Mouse (Mus musculus): Measurements from ENCODE around the gene Cbx2. TPM values are rescaled to one million over a fixed set of nuclear protein-coding genes. Genes with fewer than 3 reads are reported as not detected.

The Cbx2 gene
- polyA plus RNA-seq, 1 experiment from 2014 or later, result 121 TPM

GRCm38 (mm10) chr11:118987999-118988398 is 34.8 kb upstream of the Cbx2 start, which contains the start of gene Enpp7:
Enpp7 (plus strand) TSS chr11:118988188.
- Histone ChIP-seq H3K4me2 (ENCODE audit: low read depth, severe bottlenecking) (no peak within 1 kb of the TSS), H3K9ac (ENCODE audit: low read length) (no peak within 1 kb of the TSS), H3K9me3 (ENCODE audit: control insufficient read depth, low read length) (no peaks in the 10 kb centered on the region), H3K4me3 (ENCODE audit: low read depth, low read length) (no peak within 1 kb of the TSS), H3K27ac (replicated peaks; ENCODE audit: low read depth, low read length) (no peak within 1 kb of the TSS), H3K36me3 (ENCODE audit: control insufficient read depth, insufficient read depth, low read length) (no peaks in the 10 kb centered on the region), H3K27me3 (ENCODE audit: control insufficient read depth, insufficient read depth, low read length) (no peaks in the 10 kb centered on the region), H3K4me1 (ENCODE audit: control insufficient read depth, insufficient read depth, low read length) (no peaks in the 10 kb centered on the region)
- ATAC-seq (ENCODE audit: insufficient number of reproducible peaks, low FRiP score, low TSS enrichment, low read depth) (no peak), DNase-seq (ENCODE audit: low spot score) (no peak)
- 88% methylated on average over 10 of the region's 10 CpGs for WGBS

GRCm38 (mm10) chr11:118992781-118993180 is 30.0 kb upstream of the Cbx2 start:
- Histone ChIP-seq H3K27me3 (ENCODE audit: control insufficient read depth, insufficient read depth, low read length) (no peaks in the 10 kb centered on the region), H3K4me2 (ENCODE audit: low read depth, severe bottlenecking) (no peak overlapping the region), H3K9me3 (ENCODE audit: control insufficient read depth, low read length) (no peaks in the 10 kb centered on the region), H3K9ac (ENCODE audit: low read length) (no peak overlapping the region), H3K4me3 (ENCODE audit: low read depth, low read length) (no peak overlapping the region), H3K4me1 (ENCODE audit: control insufficient read depth, insufficient read depth, low read length) (no peaks in the 10 kb centered on the region), H3K36me3 (ENCODE audit: control insufficient read depth, insufficient read depth, low read length) (no peaks in the 10 kb centered on the region), H3K27ac (replicated peaks; ENCODE audit: low read depth, low read length) (no peak overlapping the region)
- no peak for ATAC-seq (ENCODE audit: insufficient number of reproducible peaks, low FRiP score, low TSS enrichment, low read depth)
- 59% methylated on average over 3 of the region's 3 CpGs for WGBS
- no peak for DNase-seq (ENCODE audit: low spot score)

DNA sequence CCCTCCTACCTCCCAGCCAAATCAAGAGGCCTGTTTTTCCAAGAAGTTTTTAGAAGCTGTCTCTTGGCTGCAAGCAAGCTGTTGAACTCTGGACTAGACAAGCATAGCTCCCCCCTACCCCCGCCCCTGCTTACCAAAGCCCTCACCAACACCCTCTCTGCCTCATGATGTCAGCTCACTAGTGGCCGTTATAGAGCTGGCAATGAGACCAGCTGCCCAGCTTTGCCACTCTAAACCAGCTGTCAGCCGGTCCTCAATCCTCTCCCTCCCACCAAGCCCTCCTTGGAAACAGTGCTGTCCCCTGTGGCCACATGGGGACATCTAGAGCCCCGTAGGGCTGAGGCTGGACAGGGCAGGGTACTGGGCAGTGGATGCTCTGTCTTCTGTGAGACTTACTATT is 27.3 kb upstream of the Cbx2 start:
- Histone ChIP-seq H3K9me3 (ENCODE audit: control insufficient read depth, low read length) (no peaks in the 10 kb centered on the region), H3K27me3 (ENCODE audit: control insufficient read depth, insufficient read depth, low read length) (peaks cover 11% of the 10 kb centered on the region; the same call in 1 of the 2 replicates), H3K4me3 (ENCODE audit: low read depth, low read length) (no peak overlapping the region), H3K9ac (ENCODE audit: low read length) (no peak overlapping the region), H3K4me1 (ENCODE audit: control insufficient read depth, insufficient read depth, low read length) (peaks cover 7% of the 10 kb centered on the region; the same call in 1 of the 2 replicates), H3K4me2 (ENCODE audit: low read depth, severe bottlenecking) (no peak overlapping the region), H3K36me3 (ENCODE audit: control insufficient read depth, insufficient read depth, low read length) (no peaks in the 10 kb centered on the region), H3K27ac (replicated peaks; ENCODE audit: low read depth, low read length) (no peak overlapping the region)
- DNase-seq (ENCODE audit: low spot score) (no peak), ATAC-seq (ENCODE audit: insufficient number of reproducible peaks, low FRiP score, low TSS enrichment, low read depth) (no peak)
- WGBS, result 35% methylated on average over 4 of the region's 4 CpGs

DNA sequence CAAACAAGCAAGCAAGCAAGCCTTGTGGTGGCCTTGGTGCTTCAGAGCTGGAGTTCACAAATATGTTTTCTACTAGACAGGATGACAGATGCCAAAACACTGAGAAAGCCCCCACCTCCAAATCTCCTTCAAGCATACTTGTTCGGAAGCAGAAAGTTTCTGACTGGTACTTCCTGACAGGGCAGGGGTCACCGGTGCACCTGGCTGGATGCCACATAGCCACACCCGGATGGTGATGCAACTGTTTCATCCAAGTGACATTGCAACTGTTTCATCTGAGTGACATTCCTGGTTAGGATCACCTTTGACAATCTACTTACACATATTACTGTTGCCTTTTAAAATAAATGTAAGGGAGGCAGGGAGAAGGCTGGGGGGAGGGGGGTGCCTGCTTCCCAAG is 25.6 kb upstream of the Cbx2 start:
- peaks cover 7% of the 10 kb centered on the region; the same call in 1 of the 2 replicates for H3K4me1 ChIP-seq (ENCODE audit: control insufficient read depth, insufficient read depth, low read length)
- no peak overlapping the region for H3K4me3 ChIP-seq (ENCODE audit: low read depth, low read length)
- DNase-seq (ENCODE audit: low spot score), result no peak
- H3K27me3 ChIP-seq (ENCODE audit: control insufficient read depth, insufficient read depth, low read length), result peaks cover 11% of the 10 kb centered on the region; the same call in 1 of the 2 replicates
- no peaks in the 10 kb centered on the region for H3K9me3 ChIP-seq (ENCODE audit: control insufficient read depth, low read length)
- no peak for ATAC-seq (ENCODE audit: insufficient number of reproducible peaks, low FRiP score, low TSS enrichment, low read depth)
- WGBS, result 81% methylated on average over 3 of the region's 3 CpGs
- no peak overlapping the region for H3K9ac ChIP-seq (ENCODE audit: low read length)
- H3K27ac ChIP-seq (replicated peaks; ENCODE audit: low read depth, low read length), result no peak overlapping the region
- H3K4me2 ChIP-seq (ENCODE audit: low read depth, severe bottlenecking), result no peak overlapping the region
- H3K36me3 ChIP-seq (ENCODE audit: control insufficient read depth, insufficient read depth, low read length), result no peaks in the 10 kb centered on the region

DNA sequence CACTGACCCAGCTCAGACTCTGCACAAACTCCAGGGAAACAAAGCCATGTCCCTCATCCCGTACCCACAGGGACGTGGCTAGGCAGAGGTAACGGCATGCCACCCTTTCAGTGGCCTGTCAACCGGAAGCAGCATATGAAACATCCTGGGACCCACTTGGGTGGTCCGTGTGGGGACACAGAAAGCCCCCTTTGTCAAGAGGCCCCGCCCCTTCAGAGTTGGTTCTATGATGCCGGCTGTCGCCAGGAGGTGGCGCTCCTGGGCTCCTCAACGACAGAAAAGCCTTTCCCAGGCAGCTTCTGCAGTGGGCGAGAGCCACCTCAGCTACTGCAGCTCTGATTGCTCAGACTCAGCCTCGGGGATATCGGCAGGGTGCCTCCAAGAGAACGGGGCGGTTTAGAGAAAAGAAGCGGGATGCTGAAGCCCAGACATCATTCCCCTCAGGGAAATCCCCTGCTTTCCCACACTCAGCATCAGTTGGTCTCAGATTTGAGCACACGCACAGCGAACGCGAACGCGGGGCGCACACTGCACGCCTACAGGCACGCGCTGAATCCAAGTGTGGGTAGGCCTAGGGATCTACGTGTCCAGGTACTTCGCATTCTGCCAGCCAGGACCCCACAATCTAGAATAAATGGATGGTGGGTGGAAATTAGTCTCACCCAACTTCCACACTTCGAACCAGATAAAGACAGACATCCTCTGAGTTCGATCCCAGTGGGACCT is 24.1 kb upstream of the Cbx2 start:
- no peak overlapping the region for H3K9ac ChIP-seq (ENCODE audit: low read length)
- 10% methylated on average over 30 of the region's 30 CpGs for WGBS
- no peaks in the 10 kb centered on the region for H3K36me3 ChIP-seq (ENCODE audit: control insufficient read depth, insufficient read depth, low read length)
- peak overlapping the region; percentile 42; the same call in 1 of the 2 replicates for H3K4me2 ChIP-seq (ENCODE audit: low read depth, severe bottlenecking)
- DNase-seq (ENCODE audit: low spot score) (peak; percentile 98), ATAC-seq (ENCODE audit: insufficient number of reproducible peaks, low FRiP score, low TSS enrichment, low read depth) (peak; percentile 37; the same call in 1 of the 2 replicates)
- no peaks in the 10 kb centered on the region for H3K9me3 ChIP-seq (ENCODE audit: control insufficient read depth, low read length)
- peaks cover 7% of the 10 kb centered on the region; the same call in 1 of the 2 replicates for H3K4me1 ChIP-seq (ENCODE audit: control insufficient read depth, insufficient read depth, low read length)
- H3K27ac ChIP-seq (replicated peaks; ENCODE audit: low read depth, low read length), result no peak overlapping the region
- H3K27me3 ChIP-seq (ENCODE audit: control insufficient read depth, insufficient read depth, low read length), result peaks cover 11% of the 10 kb centered on the region; the same call in 1 of the 2 replicates
- H3K4me3 ChIP-seq (ENCODE audit: low read depth, low read length), result peak overlapping the region; percentile 19

GRCm38 (mm10) chr11:118999361-118999804 is 23.4 kb upstream of the Cbx2 start:
- H3K9me3 ChIP-seq (ENCODE audit: control insufficient read depth, low read length), result no peaks in the 10 kb centered on the region
- peak; percentile 54; the same call in 1 of the 2 replicates for ATAC-seq (ENCODE audit: insufficient number of reproducible peaks, low FRiP score, low TSS enrichment, low read depth)
- DNase-seq (ENCODE audit: low spot score), result peak; percentile 76
- H3K9ac ChIP-seq (ENCODE audit: low read length), result no peak overlapping the region; the same call in 1 of the 2 replicates
- H3K36me3 ChIP-seq (ENCODE audit: control insufficient read depth, insufficient read depth, low read length), result no peaks in the 10 kb centered on the region
- H3K4me3 ChIP-seq (ENCODE audit: low read depth, low read length), result peak overlapping the region; percentile 19; the same call in 1 of the 2 replicates
- peaks cover 7% of the 10 kb centered on the region; the same call in 1 of the 2 replicates for H3K4me1 ChIP-seq (ENCODE audit: control insufficient read depth, insufficient read depth, low read length)
- 5% methylated on average over 26 of the region's 26 CpGs for WGBS
- peak overlapping the region; percentile 42; the same call in 1 of the 2 replicates for H3K4me2 ChIP-seq (ENCODE audit: low read depth, severe bottlenecking)
- no peak overlapping the region for H3K27ac ChIP-seq (replicated peaks; ENCODE audit: low read depth, low read length)
- H3K27me3 ChIP-seq (ENCODE audit: control insufficient read depth, insufficient read depth, low read length), result peaks cover 11% of the 10 kb centered on the region; the same call in 1 of the 2 replicates

- H3K9ac ChIP-seq (ENCODE audit: low read length), result no peak overlapping the region
- H3K9me3 ChIP-seq (ENCODE audit: control insufficient read depth, low read length), result no peaks in the 10 kb centered on the region
- no peak for DNase-seq (ENCODE audit: low spot score)
- no peaks in the 10 kb centered on the region for H3K36me3 ChIP-seq (ENCODE audit: control insufficient read depth, insufficient read depth, low read length)
- H3K27me3 ChIP-seq (ENCODE audit: control insufficient read depth, insufficient read depth, low read length), result peaks cover 11% of the 10 kb centered on the region; the same call in 1 of the 2 replicates
- WGBS, result 62% methylated on average over 2 of the region's 2 CpGs
- H3K4me2 ChIP-seq (ENCODE audit: low read depth, severe bottlenecking), result no peak overlapping the region
- peaks cover 7% of the 10 kb centered on the region; the same call in 1 of the 2 replicates for H3K4me1 ChIP-seq (ENCODE audit: control insufficient read depth, insufficient read depth, low read length)
- ATAC-seq (ENCODE audit: insufficient number of reproducible peaks, low FRiP score, low TSS enrichment, low read depth), result no peak
- H3K27ac ChIP-seq (replicated peaks; ENCODE audit: low read depth, low read length), result no peak overlapping the region
- H3K4me3 ChIP-seq (ENCODE audit: low read depth, low read length), result no peak overlapping the region
Measured at GRCm38 (mm10) chr11:119000877-119001276, 21.9 kb upstream of the Cbx2 start.

- ATAC-seq (ENCODE audit: insufficient number of reproducible peaks, low FRiP score, low TSS enrichment, low read depth), result no peak
- peaks cover 11% of the 10 kb centered on the region; the same call in 1 of the 2 replicates for H3K27me3 ChIP-seq (ENCODE audit: control insufficient read depth, insufficient read depth, low read length)
Measured at GRCm38 (mm10) chr11:119001493-119002128, 21.2 kb upstream of the Cbx2 start.

More at GRCm38 (mm10) chr11:119001493-119002128, 21.2 kb upstream of the Cbx2 start:
- no peaks in the 10 kb centered on the region for H3K36me3 ChIP-seq (ENCODE audit: control insufficient read depth, insufficient read depth, low read length)
- no peak overlapping the region for H3K9ac ChIP-seq (ENCODE audit: low read length)
- no peak overlapping the region for H3K27ac ChIP-seq (replicated peaks; ENCODE audit: low read depth, low read length)
- DNase-seq (ENCODE audit: low spot score), result no peak
- H3K4me2 ChIP-seq (ENCODE audit: low read depth, severe bottlenecking), result no peak overlapping the region
- H3K4me3 ChIP-seq (ENCODE audit: low read depth, low read length), result no peak overlapping the region
- peaks cover 7% of the 10 kb centered on the region; the same call in 1 of the 2 replicates for H3K4me1 ChIP-seq (ENCODE audit: control insufficient read depth, insufficient read depth, low read length)
- WGBS, result 60% methylated on average over 4 of the region's 4 CpGs
- H3K9me3 ChIP-seq (ENCODE audit: control insufficient read depth, low read length), result no peaks in the 10 kb centered on the region

Measured in limb, embryonic 11.5 days (tissue).